Mouse (Mus musculus) lung, embryonic 14.5 days (tissue): ENCODE data around the gene Tgfb1i1. TPM values are rescaled to one million over a fixed set of nuclear protein-coding genes. Genes with fewer than 3 reads are reported as not detected.

Source experiments
- ATAC-seq: fragments of 200-750 bp; cut with Nextera tagmentation; 2 replicates; pipeline ENCODE4 v1.8.0; 2017; ENCODE audit warnings: mild to moderate bottlenecking, moderate TSS enrichment, moderate library complexity; ENCODE audit not compliant: insufficient read depth
- DNase-seq: peaks from one replicate; pipeline ENCODE4 v3.0.0-alpha.2; 2015
- H3K27ac ChIP-seq: fragments of 300-500 bp; sonication (generic); 2 replicates; pipeline ENCODE4 v1.5.1; 2014; ENCODE audit warnings: low read depth, mild to moderate bottlenecking, moderate library complexity
- H3K27me3 ChIP-seq: fragments of 300-500 bp; sonication (generic); 2 replicates; pipeline ENCODE4 v1.6.1; 2014; ENCODE audit warnings: low read length, control low read depth; ENCODE audit not compliant: insufficient read depth
- H3K36me3 ChIP-seq: fragments of 300-500 bp; sonication (generic); 2 replicates; pipeline ENCODE4 v1.6.1; 2014; ENCODE audit warnings: control low read depth; ENCODE audit not compliant: insufficient read depth
- H3K4me1 ChIP-seq: fragments of 300-500 bp; sonication (generic); 2 replicates; pipeline ENCODE4 v1.6.1; 2014; ENCODE audit warnings: antibody characterized with exemption, control low read depth; ENCODE audit not compliant: insufficient read depth
- H3K4me2 ChIP-seq: fragments of 300-500 bp; sonication (generic); 2 replicates; pipeline ENCODE4 v1.6.1; 2014; ENCODE audit warnings: mild to moderate bottlenecking
- H3K4me3 ChIP-seq: fragments of 300-500 bp; sonication (generic); 2 replicates; pipeline ENCODE4 v1.5.1; 2014; ENCODE audit warnings: low read depth, low read length
- H3K9ac ChIP-seq: fragments of 300-500 bp; sonication (generic); 2 replicates; pipeline ENCODE4 v1.6.1; 2014
- H3K9me3 ChIP-seq: fragments of 300-500 bp; sonication (generic); 2 replicates; pipeline ENCODE4 v1.6.1; 2016; ENCODE audit warnings: low read depth, low read length, control low read depth
- CTCF ChIP-seq: IDR thresholded peaks from 2 replicates; pipeline ENCODE4 v1.5.1; 2016; ENCODE audit warnings: antibody characterized with exemption, low read depth
- WGBS: fragments of 180-500 bp; shearing (Covaris S2); extraction: QIAGEN DNeasy Blood & Tissue Kit; methylation state at CpG from one replicate; pipeline ENCODE4 v1.1.7; 2014; 5-methylcytosine and 5-hydroxymethylcytosine counted together
- polyA plus RNA-seq: library from polyadenylated mRNA; unstranded; fragments of >200 nt; fragmentation: Nextera tagmentation; extraction: Ambion mirVana; gene quantifications from 2 replicates; pipeline ENCODE4 v1.2.1, GENCODE M21; 2014

Tgfb1i1 gene
- polyA plus RNA-seq, 1 experiment from 2014 or later, result 141 TPM

DNA sequence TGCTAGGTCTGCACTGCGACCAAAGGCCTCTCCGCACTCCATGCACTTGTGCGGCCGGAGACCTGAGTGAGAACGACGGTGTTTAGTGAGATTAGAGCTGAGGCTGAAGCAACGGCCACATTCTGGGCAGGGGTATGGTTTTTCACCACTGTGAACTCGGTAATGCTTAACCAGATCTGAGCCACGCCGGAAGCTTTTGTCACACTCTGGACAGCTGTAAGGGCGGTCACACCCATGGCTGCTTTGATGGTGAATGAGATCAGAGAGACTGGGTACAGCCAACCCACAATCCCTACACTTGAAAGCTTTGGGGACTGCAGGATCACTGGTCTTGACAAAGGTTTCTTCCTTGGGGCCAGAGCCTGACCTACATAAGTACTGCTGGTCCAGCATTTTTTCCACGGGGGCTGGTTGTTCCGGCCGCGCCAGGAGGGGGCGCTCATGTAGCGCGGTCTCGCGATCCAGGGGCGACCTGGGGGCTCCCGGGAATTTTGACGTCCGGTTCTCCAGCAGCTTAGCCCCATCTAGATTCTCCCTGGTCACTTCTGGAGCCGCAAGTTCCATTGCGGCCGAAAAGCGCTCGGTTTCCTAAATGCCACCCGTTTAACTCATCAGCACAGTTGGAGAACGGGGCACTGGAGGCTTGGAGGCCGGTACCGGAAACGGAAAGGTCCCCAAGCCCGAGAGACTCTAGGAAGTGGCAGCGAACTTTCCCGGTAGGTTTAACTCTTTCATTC, 9.6 kb upstream of the Tgfb1i1 start, which contains the start of gene Armc5:
TSS of gene Armc5 (plus strand) at position 487 of the 737 bp plus-strand sequence.
- WGBS, result 24% methylated on average over 37 of the region's 37 CpGs

GRCm38 (mm10) chr7:128237593-128237926, 9.1 kb upstream of the Tgfb1i1 start:
- peaks cover 32% of the 10 kb centered on the region for H3K36me3 ChIP-seq
- no peak for TF ChIP-seq CTCF
- H3K4me3 ChIP-seq, result peak overlapping the region; percentile 73
- peak overlapping the region; percentile 98 for H3K27ac ChIP-seq
- H3K27me3 ChIP-seq, result no peaks in the 10 kb centered on the region
- DNase-seq (no peak), ATAC-seq (no peak; the same call in 1 of the 2 replicates)
- H3K9me3 ChIP-seq, result no peaks in the 10 kb centered on the region
- H3K4me1 ChIP-seq, result peaks cover 8% of the 10 kb centered on the region
- H3K9ac ChIP-seq, result peak overlapping the region; percentile 75
- H3K4me2 ChIP-seq, result peak overlapping the region; percentile 84
- WGBS, result under 1% methylated on average over 25 of the region's 25 CpGs

More for the DNA sequence above, 9.6 kb upstream of the Tgfb1i1 start, which contains the start of gene Armc5:
- ATAC-seq (peak; percentile 39), DNase-seq (peak; percentile 93)
- H3K9me3 ChIP-seq, result no peaks in the 10 kb centered on the region
- H3K4me2 ChIP-seq, result peak within 1 kb of the TSS; percentile 84
- H3K36me3 ChIP-seq, result peaks cover 27% of the 10 kb centered on the region
- H3K27ac ChIP-seq, result peak within 1 kb of the TSS; percentile 98
- H3K4me3 ChIP-seq, result peak within 1 kb of the TSS; percentile 73
- peak within 1 kb of the TSS; percentile 75 for H3K9ac ChIP-seq
- peak; percentile 84 for TF ChIP-seq CTCF
- no peaks in the 10 kb centered on the region for H3K27me3 ChIP-seq
- H3K4me1 ChIP-seq, result peaks cover 8% of the 10 kb centered on the region

GRCm38 (mm10) chr7:128237927-128238778, 8.5 kb upstream of the Tgfb1i1 start, which contains the start of gene 9130023H24Rik:
TSS of gene 9130023H24Rik (minus strand) at chr7:128238031.
- peak within 1 kb of the TSS; percentile 73 for H3K4me3 ChIP-seq
- DNase-seq (peak; percentile 100), ATAC-seq (peak; percentile 92)
- no peaks in the 10 kb centered on the region for H3K9me3 ChIP-seq
- under 1% methylated on average over 72 of the region's 72 CpGs for WGBS
- peak within 1 kb of the TSS; percentile 84 for H3K4me2 ChIP-seq
- peak within 1 kb of the TSS; percentile 75 for H3K9ac ChIP-seq
- peaks cover 38% of the 10 kb centered on the region for H3K36me3 ChIP-seq
- H3K4me1 ChIP-seq, result peaks cover 8% of the 10 kb centered on the region
- peak; percentile 49 for TF ChIP-seq CTCF
- H3K27ac ChIP-seq, result peak within 1 kb of the TSS; percentile 98
- no peaks in the 10 kb centered on the region for H3K27me3 ChIP-seq

GRCm38 (mm10) chr7:128238991-128239390, 7.6 kb upstream of the Tgfb1i1 start:
- Histone ChIP-seq H3K4me2 (peak overlapping the region; percentile 84), H3K4me1 (peaks cover 8% of the 10 kb centered on the region), H3K27me3 (no peaks in the 10 kb centered on the region), H3K9ac (peak overlapping the region; percentile 52), H3K9me3 (no peaks in the 10 kb centered on the region), H3K4me3 (peak overlapping the region; percentile 73), H3K27ac (peak overlapping the region; percentile 98), H3K36me3 (peaks cover 42% of the 10 kb centered on the region)
- TF ChIP-seq CTCF, result peak; percentile 72
- ATAC-seq (peak; percentile 20; the same call in 1 of the 2 replicates), DNase-seq (peak; percentile 85)
- 17% methylated on average over 4 of the region's 4 CpGs for WGBS

GRCm38 (mm10) chr7:128240131-128240784, 6.4 kb upstream of the Tgfb1i1 start:
- Histone ChIP-seq H3K36me3 (peaks cover 54% of the 10 kb centered on the region), H3K9ac (no peak overlapping the region; the same call in 1 of the 2 replicates), H3K9me3 (no peaks in the 10 kb centered on the region), H3K4me2 (no peak overlapping the region), H3K27ac (no peak overlapping the region), H3K4me3 (no peak overlapping the region), H3K27me3 (no peaks in the 10 kb centered on the region), H3K4me1 (peaks cover 8% of the 10 kb centered on the region)
- no peak for TF ChIP-seq CTCF
- ATAC-seq (no peak), DNase-seq (no peak)
- WGBS, result 94% methylated on average over 27 of the region's 27 CpGs

GRCm38 (mm10) chr7:128242331-128242730, 4.3 kb upstream of the Tgfb1i1 start:
- H3K4me3 ChIP-seq, result no peak overlapping the region
- DNase-seq (no peak), ATAC-seq (no peak)
- H3K27me3 ChIP-seq, result no peaks in the 10 kb centered on the region
- H3K4me1 ChIP-seq, result peaks cover 15% of the 10 kb centered on the region
- H3K27ac ChIP-seq, result no peak overlapping the region
- H3K36me3 ChIP-seq, result peaks cover 54% of the 10 kb centered on the region
- H3K4me2 ChIP-seq, result no peak overlapping the region
- TF ChIP-seq CTCF, result no peak
- no peaks in the 10 kb centered on the region for H3K9me3 ChIP-seq
- WGBS, result 93% methylated on average over 16 of the region's 16 CpGs
- no peak overlapping the region for H3K9ac ChIP-seq
